Mouse (Mus musculus): ENCODE data around the gene Dnajb12.

DNA sequence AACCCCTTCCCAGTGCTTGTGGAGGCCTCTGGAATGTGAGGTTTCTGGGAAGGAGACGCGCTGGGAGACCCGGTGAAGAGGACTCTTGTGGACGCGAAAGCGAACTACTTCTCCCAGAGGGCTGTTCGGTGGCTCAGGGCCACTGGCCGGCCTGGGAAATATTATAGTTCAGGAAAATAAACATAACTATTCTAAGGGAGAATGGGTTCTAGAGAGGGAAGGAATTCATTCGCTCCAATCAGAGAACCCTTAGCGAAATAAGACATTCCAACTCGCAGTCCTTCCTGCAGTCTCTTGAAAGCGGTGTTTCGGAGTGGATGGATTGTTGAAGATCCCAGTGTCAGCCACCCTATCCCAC is 652 bp downstream of the Dnajb12 start:
- TF ChIP-seq CTCF (IDR thresholded peaks at IDR 0.05; ENCODE audit: borderline replicate concordance, control insufficient read depth, extremely low read depth, insufficient read depth, low read length, poor library complexity) (no peak), POLR2A (IDR thresholded peaks at IDR 0.05; ENCODE audit: control insufficient read depth, extremely low read depth, insufficient read depth, low read length, poor library complexity) (no peak)
